ENCODE assay signal across 8 mouse cellular contexts in the genomic region with DNA sequence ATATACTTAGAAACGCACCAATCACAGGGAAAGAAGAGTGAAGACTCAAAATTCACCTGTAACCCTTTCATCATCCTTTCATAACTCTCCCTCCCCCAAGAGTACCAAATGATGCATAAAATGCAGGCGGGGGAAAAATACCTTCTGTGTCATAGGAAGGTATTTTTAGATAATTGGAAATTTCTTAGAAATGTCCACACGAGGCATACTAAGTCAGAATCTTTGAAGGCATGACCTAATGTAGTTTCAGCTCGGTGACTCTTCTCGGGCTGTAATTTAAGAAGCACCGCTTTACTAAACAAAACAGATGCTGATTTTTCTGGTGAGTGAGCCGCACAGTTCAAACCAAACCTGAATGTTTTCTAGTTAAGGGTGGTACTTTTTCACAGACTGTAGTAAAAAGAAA. TPM values are rescaled to one million over a fixed set of nuclear protein-coding genes. Genes with fewer than 3 reads are reported as not detected.
DNase-seq lines count a peak whose midpoint lies in the region; ATAC-seq and TF ChIP-seq lines count a peak whose summit lies in the region.

A gene (plus strand): TSS at position 304 of the 406 bp plus-strand sequence.

- no peak for ATAC-seq in kidney, embryonic 16.5 days (ENCODE audit: low FRiP score, low TSS enrichment)

- H3K36me3 ChIP-seq in kidney, embryonic 16.5 days (ENCODE audit: insufficient read depth, low read length): no peaks in the 10 kb centered on the region
- peaks cover 15% of the 10 kb centered on the region for H3K36me3 ChIP-seq in megakaryocyte, embryonic 14.5 days (replicated peaks; ENCODE audit: low read length)

- TF ChIP-seq POLR2A in bone marrow macrophage, adult 2 months (IDR thresholded peaks at IDR 0.05; ENCODE audit: borderline replicate concordance, low read depth, low read length): no peak

- peak within 1 kb of the TSS; percentile 71 for H3K4me3 ChIP-seq in kidney, embryonic 16.5 days (ENCODE audit: low read length)
- H3K4me3 ChIP-seq in bone marrow macrophage, adult 2 months (ENCODE audit: insufficient read depth, low read length): peak within 1 kb of the TSS; percentile 89
- peak within 1 kb of the TSS; percentile 95 for H3K4me3 ChIP-seq in megakaryocyte, embryonic 14.5 days (replicated peaks)

- H3K9me3 ChIP-seq in kidney, embryonic 16.5 days (ENCODE audit: low read length): no peaks in the 10 kb centered on the region; the same call in 1 of the 2 replicates
- H3K9me3 ChIP-seq in megakaryocyte, embryonic 14.5 days: no peaks in the 10 kb centered on the region

- H3K9ac ChIP-seq in kidney, embryonic 16.5 days (replicated peaks; ENCODE audit: low read length): peak within 1 kb of the TSS; percentile 83

- TF ChIP-seq CTCF in bone marrow macrophage, adult 2 months (IDR thresholded peaks at IDR 0.05; ENCODE audit: low read depth, low read length): no peak

- H3K4me2 ChIP-seq in kidney, embryonic 16.5 days (replicated peaks; ENCODE audit: low read depth, low read length): peak within 1 kb of the TSS; percentile 60

- peak within 1 kb of the TSS; percentile 99 for H3K27ac ChIP-seq in kidney, embryonic 16.5 days (ENCODE audit: low read length)
- peak within 1 kb of the TSS; percentile 96 for H3K27ac ChIP-seq in bone marrow macrophage, adult 2 months (ENCODE audit: insufficient read depth, low read depth, low read length)

- H3K4me1 ChIP-seq in kidney, embryonic 16.5 days (ENCODE audit: insufficient read depth, low read length): peaks cover 29% of the 10 kb centered on the region
- H3K4me1 ChIP-seq in bone marrow macrophage, adult 2 months (ENCODE audit: control insufficient read depth, insufficient read depth, low read length): peaks cover 17% of the 10 kb centered on the region
- H3K4me1 ChIP-seq in megakaryocyte, embryonic 14.5 days: peaks cover 23% of the 10 kb centered on the region

- no peaks in the 10 kb centered on the region for H3K27me3 ChIP-seq in kidney, embryonic 16.5 days (ENCODE audit: insufficient read depth, low read length)
- H3K27me3 ChIP-seq in megakaryocyte, embryonic 14.5 days (replicated peaks): no peaks in the 10 kb centered on the region

- no peak for DNase-seq in kidney, adult 8-10 months
- no peak for DNase-seq in heart, postnatal 4 days
- no peak for DNase-seq in gastrocnemius, adult 18-20 months (ENCODE audit: low spot score)
- DNase-seq in right cerebral cortex, postnatal 10 days (ENCODE audit: low spot score in 2 of 2): no peak
- DNase-seq in layer of hippocampus, adult 11-12 months (ENCODE audit: low spot score): no peak

- WGBS in kidney, embryonic 16.5 days: 18% methylated on average over 7 of the region's 7 CpGs

RNA-seq across cellular contexts. Expression of the gene that starts here (rescaled TPM):
- 82.2 and 82.5 TPM in 2 replicates for polyA plus RNA-seq in kidney, embryonic 16.5 days (2015; fragmentation: Nextera tagmentation; extraction: Ambion mirVana)
- 11.3 and 15.7 TPM in 2 replicates for polyA plus RNA-seq in bone marrow macrophage, adult 2 months (2012; ENCODE audit: insufficient read depth, insufficient read length, missing spikeins)
- total RNA-seq in heart, postnatal 4 days (2021): 10 to 100 TPM; 15.2 TPM
- 179 and 363 TPM in 2 replicates for polyA plus RNA-seq in megakaryocyte, embryonic 14.5 days (2012; ENCODE audit: insufficient read depth, low replicate concordance)
- total RNA-seq in gastrocnemius, adult 18-20 months (2021): 1 to 10 TPM in 1 of 2 experiments, under 1 TPM in 1; 0.75 to 1.3 TPM

Comparison
In these comparisons a context has a peak if more than half of its experiments do, and no peak if none do; other contexts are left out.
1. RNA of the gene that starts here (total RNA-seq): 15.2 TPM in heart, postnatal 4 days; 0.75 to 1.3 TPM in gastrocnemius, adult 18-20 months; every median in the first group is over 4 times any median in the second.
2. Peak in every context shown above with its lines, with median percentiles within 50 percentile points of each other: H3K4me3 ChIP-seq.